Mouse (Mus musculus) heart, embryonic 13.5 days (tissue): ENCODE measurements around the gene Epb41l4b. TPM values are rescaled to one million over a fixed set of nuclear protein-coding genes. Genes with fewer than 3 reads are reported as not detected.

Source experiments
- ATAC-seq: fragments of 200-750 bp; cut with Nextera tagmentation; 2 replicates; pipeline ENCODE4 v1.8.0; 2017; ENCODE audit warnings: moderate TSS enrichment; ENCODE audit not compliant: insufficient number of reproducible peaks, low FRiP score, low TSS enrichment; ENCODE audit errors: extremely low read depth
- H3K27ac ChIP-seq: fragments of 300-500 bp; sonication (generic); replicated peaks from 2 replicates; pipeline ENCODE4 v1.5.1; 2015; ENCODE audit warnings: moderate library complexity, mild to moderate bottlenecking, inconsistent platforms
- H3K27me3 ChIP-seq: fragments of 300-500 bp; sonication (generic); replicated peaks from 2 replicates; pipeline ENCODE4 v1.6.1; 2015; ENCODE audit warnings: mild to moderate bottlenecking, inconsistent platforms
- H3K36me3 ChIP-seq: fragments of 300-500 bp; sonication (generic); 2 replicates; pipeline ENCODE4 v1.6.1; 2015; ENCODE audit warnings: mild to moderate bottlenecking, inconsistent platforms
- H3K4me1 ChIP-seq: fragments of 300-500 bp; sonication (generic); 2 replicates; pipeline ENCODE4 v1.6.1; 2015; ENCODE audit warnings: inconsistent platforms
- H3K4me2 ChIP-seq: fragments of 300-500 bp; sonication (generic); 2 replicates; pipeline ENCODE4 v1.6.1; 2015; ENCODE audit warnings: inconsistent platforms, mild to moderate bottlenecking, moderate library complexity
- H3K4me3 ChIP-seq: fragments of 300-500 bp; sonication (generic); 2 replicates; pipeline ENCODE4 v1.5.1; 2015; ENCODE audit warnings: moderate library complexity, mild to moderate bottlenecking, inconsistent platforms
- H3K9ac ChIP-seq: fragments of 300-500 bp; sonication (generic); 2 replicates; pipeline ENCODE4 v1.6.1; 2015; ENCODE audit warnings: inconsistent platforms, mild to moderate bottlenecking, moderate library complexity
- H3K9me3 ChIP-seq: fragments of 300-500 bp; sonication (generic); 2 replicates; pipeline ENCODE4 v1.6.1; 2016; ENCODE audit warnings: inconsistent platforms
- WGBS: fragments of 180-500 bp; shearing (Covaris S2); methylation state at CpG from one replicate; pipeline ENCODE4 v1.1.7; 2015; ENCODE audit warnings: mixed read lengths; 5-methylcytosine and 5-hydroxymethylcytosine counted together
- polyA plus RNA-seq: library from polyadenylated mRNA; unstranded; fragments of >200 nt; fragmentation: Nextera tagmentation; extraction: Ambion mirVana; gene quantifications from 2 replicates; pipeline ENCODE4 v1.2.1, GENCODE M21; 2015

The Epb41l4b gene
- polyA plus RNA-seq, 1 experiment from 2014 or later = 0.64 TPM

DNA sequence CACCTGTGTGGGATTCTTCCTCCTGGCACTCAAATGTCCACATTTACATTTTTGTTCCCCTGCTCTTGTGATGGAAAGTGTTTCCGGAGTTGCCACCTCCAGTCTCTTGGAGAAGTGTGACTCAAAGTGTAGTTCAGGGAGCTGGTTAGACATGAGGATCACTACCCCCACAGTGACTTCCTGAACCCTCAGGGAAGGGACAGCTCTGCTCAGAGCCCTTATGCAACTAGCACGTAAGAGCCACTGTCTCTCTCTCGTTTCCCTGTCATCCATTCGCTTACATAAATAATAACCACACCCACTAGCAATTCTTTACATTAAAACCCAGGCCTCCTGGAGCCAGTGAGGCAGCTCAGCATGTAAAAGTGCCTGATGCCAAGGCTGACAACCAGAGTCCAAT, 111.8 kb downstream of the Epb41l4b start:
- Histone ChIP-seq H3K4me3 (no peak overlapping the region), H3K27ac (no peak overlapping the region), H3K36me3 (no peaks in the 10 kb centered on the region), H3K4me1 (no peaks in the 10 kb centered on the region), H3K27me3 (peaks cover 16% of the 10 kb centered on the region; the same call in 1 of the 2 replicates), H3K9ac (no peak overlapping the region), H3K9me3 (no peaks in the 10 kb centered on the region), H3K4me2 (no peak overlapping the region)
- 61% methylated on average over 4 of the region's 4 CpGs for WGBS
- no peak for ATAC-seq

DNA sequence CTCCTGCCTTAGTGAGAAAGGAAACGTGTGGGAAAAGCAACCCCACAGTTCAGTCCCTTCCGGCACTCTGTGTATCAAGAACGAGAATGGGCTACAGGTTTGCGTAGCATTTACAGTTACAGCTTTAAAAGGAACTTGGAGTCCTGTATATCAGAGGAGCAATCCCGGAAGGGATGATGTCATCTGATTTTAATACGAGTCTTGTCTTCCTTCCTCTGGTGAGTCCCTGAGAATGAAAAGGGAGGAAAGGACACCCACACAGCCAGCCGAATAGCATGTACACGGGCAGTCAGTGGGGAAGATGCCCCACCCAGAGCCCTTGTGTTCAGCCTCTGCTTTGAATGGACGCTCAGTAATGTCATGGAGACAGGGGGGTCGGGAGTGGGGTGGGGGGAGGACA, 115.3 kb downstream of the Epb41l4b start:
- 55% methylated on average over 10 of the region's 10 CpGs for WGBS
- ATAC-seq = no peak
- Histone ChIP-seq H3K9ac (no peak overlapping the region), H3K4me1 (0 out of 2 replicates have a peak, but pooled peaks cover 3% of the 10 kb centered on the region), H3K4me2 (no peak overlapping the region), H3K4me3 (no peak overlapping the region), H3K9me3 (no peaks in the 10 kb centered on the region), H3K27ac (no peak overlapping the region), H3K36me3 (no peaks in the 10 kb centered on the region), H3K27me3 (peaks cover 16% of the 10 kb centered on the region; the same call in 1 of the 2 replicates)

DNA sequence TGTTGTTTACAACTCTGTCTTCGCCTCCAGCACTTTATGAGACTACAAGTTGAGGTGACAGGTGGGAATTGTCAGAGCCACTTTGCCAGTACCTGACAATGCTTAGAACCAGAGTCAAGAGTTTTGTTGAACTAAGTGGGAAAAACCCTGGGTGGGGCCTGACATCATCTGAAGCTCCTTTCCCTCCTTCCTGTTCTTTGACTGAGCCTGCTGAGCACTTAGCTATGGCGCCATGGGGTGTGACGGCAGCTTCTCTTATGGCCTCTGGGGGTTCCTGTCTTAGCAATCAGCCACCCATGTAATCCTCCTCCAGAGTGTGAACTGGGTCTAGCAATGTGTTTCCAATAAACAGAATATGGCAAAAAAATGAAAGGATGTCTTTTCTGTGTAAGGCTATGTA, 119.7 kb downstream of the Epb41l4b start:
- WGBS = 68% methylated on average over 3 of the region's 3 CpGs

DNA sequence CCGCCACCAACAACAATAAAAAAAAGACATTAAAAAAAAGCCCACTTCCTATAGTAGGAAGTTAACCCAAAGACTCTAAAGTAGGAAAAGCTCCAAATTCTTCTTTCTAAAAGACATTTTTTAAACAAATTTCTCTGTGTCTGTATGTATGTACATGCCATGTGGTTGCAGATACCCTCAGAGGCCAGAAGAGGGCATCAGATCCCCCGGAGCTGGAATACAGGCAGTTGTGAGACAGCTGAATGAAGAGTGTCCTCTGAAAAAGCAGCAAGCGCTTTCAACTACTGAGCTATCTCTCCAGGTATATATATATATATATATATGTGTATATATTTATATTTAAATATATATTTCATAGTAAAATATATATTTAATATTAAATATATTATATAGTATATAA, 121.9 kb downstream of the Epb41l4b start:
- 82% methylated on average over 3 of the region's 3 CpGs for WGBS
- Histone ChIP-seq H3K27me3 (peaks cover 13% of the 10 kb centered on the region), H3K4me3 (no peak overlapping the region), H3K4me1 (0 out of 2 replicates have a peak, but pooled peaks cover 3% of the 10 kb centered on the region), H3K9me3 (no peaks in the 10 kb centered on the region), H3K9ac (no peak overlapping the region), H3K4me2 (no peak overlapping the region), H3K27ac (no peak overlapping the region), H3K36me3 (no peaks in the 10 kb centered on the region)
- no peak for ATAC-seq

More for the DNA sequence above, 119.7 kb downstream of the Epb41l4b start:
- ATAC-seq = no peak
- Histone ChIP-seq H3K9ac (no peak overlapping the region), H3K4me2 (no peak overlapping the region), H3K4me3 (no peak overlapping the region), H3K27ac (no peak overlapping the region), H3K27me3 (peaks cover 4% of the 10 kb centered on the region; the same call in 1 of the 2 replicates), H3K36me3 (no peaks in the 10 kb centered on the region), H3K4me1 (0 out of 2 replicates have a peak, but pooled peaks cover 3% of the 10 kb centered on the region), H3K9me3 (no peaks in the 10 kb centered on the region)

DNA sequence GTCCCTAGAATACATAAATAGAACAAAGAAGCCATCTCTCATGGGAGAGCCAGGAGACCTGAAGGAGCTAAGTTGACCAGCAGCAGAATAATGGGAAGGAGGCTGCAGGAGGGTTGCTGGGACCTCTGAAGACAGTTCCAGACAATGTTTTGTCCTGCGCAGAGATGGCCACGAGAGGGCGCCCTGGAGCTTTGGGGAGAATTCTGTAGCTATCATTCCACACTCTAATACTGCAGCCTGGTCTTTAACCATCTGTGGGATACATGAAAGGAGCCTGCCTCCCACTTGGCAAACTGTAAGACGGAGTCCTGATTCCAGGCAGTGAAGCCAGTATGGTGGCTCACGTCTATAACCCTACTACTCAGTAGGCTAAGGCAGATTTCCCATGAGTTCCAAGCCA, 126.0 kb downstream of the Epb41l4b start:
- Histone ChIP-seq H3K4me1 (no peaks in the 10 kb centered on the region), H3K27ac (no peak overlapping the region), H3K4me2 (no peak overlapping the region), H3K9ac (no peak overlapping the region), H3K4me3 (no peak overlapping the region), H3K36me3 (no peaks in the 10 kb centered on the region), H3K9me3 (no peaks in the 10 kb centered on the region), H3K27me3 (peaks cover 41% of the 10 kb centered on the region)
- 26% methylated on average over 5 of the region's 5 CpGs for WGBS
- no peak for ATAC-seq

DNA sequence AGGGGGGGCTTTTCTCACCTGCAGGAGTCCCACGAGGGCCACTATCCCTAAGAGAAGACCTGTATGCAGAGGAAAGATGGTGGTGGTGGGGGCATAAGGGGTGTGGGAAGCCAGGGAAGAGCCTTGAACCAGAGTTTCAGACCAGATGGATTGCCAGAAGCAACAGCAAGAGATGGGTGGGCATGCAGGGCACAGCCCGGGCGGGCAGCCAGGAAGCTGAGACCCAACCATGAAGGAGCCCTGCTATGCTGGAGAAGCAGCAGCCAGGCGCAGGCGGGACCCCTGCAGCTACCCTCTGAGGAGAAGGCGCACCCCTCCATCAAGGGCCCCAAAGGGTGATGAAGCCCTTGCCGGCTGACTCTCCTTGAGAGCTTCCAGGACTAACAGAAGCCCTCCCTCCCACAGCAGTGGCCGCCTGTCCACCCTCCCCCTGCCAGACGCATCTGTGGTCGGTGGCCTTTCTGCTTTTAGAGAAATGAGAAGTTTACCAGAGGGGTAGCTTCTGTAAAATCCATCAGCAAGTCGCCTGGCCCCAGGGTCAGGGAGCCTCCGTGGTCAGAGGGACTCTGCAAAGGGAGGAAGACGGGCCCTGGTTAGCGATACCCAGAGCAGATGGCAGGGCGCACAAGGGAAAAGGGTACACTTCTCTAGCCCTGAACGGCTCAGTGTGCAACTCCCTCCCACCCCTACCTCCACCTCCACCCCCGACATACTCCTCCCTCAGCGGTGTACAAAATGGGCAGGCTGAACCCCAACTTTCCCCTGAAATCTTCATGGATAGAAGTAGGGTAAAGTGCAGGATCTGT, 126.7 kb downstream of the Epb41l4b start:
- H3K4me3 ChIP-seq = no peak overlapping the region
- 41% methylated on average over 18 of the region's 18 CpGs for WGBS
- H3K9ac ChIP-seq = no peak overlapping the region
- H3K36me3 ChIP-seq = no peaks in the 10 kb centered on the region
- H3K27ac ChIP-seq = no peak overlapping the region
- H3K4me1 ChIP-seq = no peaks in the 10 kb centered on the region
- H3K27me3 ChIP-seq = peaks cover 48% of the 10 kb centered on the region
- no peaks in the 10 kb centered on the region for H3K9me3 ChIP-seq
- ATAC-seq = no peak
- H3K4me2 ChIP-seq = no peak overlapping the region

DNA sequence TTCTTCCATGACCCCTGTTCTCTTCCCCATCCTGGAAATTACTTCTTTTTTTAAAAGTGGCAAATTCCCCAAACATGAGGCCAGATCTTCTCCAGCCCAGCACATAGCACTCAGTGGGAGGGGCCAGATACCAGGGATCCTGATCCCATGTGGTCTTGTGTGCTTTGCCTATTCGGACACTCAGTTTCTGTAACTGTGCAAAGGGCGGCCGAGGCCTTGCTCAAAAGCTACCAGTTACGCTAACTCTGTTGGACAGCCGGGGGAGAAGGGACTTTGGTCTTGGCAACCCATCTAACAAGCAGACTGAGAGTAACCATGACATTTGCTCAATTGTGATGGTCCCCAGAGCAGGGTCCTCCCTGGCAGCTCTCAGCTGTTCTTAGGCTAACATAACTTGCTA, 128.2 kb downstream of the Epb41l4b start:
- ATAC-seq = no peak
- 76% methylated on average over 5 of the region's 5 CpGs for WGBS
- H3K9ac ChIP-seq = no peak overlapping the region
- no peaks in the 10 kb centered on the region for H3K9me3 ChIP-seq
- H3K27me3 ChIP-seq = peaks cover 58% of the 10 kb centered on the region
- H3K4me3 ChIP-seq = no peak overlapping the region
- peaks cover 9% of the 10 kb centered on the region for H3K4me1 ChIP-seq
- H3K36me3 ChIP-seq = no peaks in the 10 kb centered on the region
- H3K4me2 ChIP-seq = no peak overlapping the region
- H3K27ac ChIP-seq = no peak overlapping the region

DNA sequence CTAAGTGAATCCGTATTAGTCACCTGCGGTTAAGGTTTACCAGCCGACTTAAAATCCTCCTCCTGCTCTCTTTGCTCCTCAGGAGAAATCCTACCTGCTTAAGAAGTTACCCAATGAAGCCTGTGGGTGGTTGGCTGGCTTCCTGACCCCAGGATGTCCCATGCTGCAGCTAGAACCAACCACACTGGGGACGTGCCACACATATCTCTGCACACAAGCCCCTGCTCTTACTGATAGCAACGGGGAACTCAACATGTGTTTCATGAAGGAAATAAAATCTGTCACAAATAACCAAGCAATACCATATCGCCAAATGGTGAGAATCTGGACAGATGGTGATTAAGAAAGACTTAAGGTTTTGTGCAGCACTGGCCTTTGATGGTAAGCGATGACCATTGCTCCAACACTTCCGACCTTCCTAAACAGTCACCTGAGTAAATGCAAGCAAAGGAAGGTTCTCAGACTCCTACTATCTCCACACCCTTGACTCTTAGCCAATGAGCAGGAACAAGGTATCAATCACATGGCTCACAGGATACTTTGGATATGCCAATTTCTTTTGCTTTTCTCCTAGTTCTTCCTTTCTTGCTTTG, 131.7 kb downstream of the Epb41l4b start:
- no peak for ATAC-seq
- 58% methylated on average over 8 of the region's 8 CpGs for WGBS
- no peaks in the 10 kb centered on the region for H3K9me3 ChIP-seq
- H3K27me3 ChIP-seq = peaks cover 63% of the 10 kb centered on the region
- H3K27ac ChIP-seq = no peak overlapping the region
- peaks cover 9% of the 10 kb centered on the region for H3K4me1 ChIP-seq
- H3K4me3 ChIP-seq = no peak overlapping the region
- no peak overlapping the region for H3K9ac ChIP-seq
- H3K4me2 ChIP-seq = no peak overlapping the region
- no peaks in the 10 kb centered on the region for H3K36me3 ChIP-seq

DNA sequence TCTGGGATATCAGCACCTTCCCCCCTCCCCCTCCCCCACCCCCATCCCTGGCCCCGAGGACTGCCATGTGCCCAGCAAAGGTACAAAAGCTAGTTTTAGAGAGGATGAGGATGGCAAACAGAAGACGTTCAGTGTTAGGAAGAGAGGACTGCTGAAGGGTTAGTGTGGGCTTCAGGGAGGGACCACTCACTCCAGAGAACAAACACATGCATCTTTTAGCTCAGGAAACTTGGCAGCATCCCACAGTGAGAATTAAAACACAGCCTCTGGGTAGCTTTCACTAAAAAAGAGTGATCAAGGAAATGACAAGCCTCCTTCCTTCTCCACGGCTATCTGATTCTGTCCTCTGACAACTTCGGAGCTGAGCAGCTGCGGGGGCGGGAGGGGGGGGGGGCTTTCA, 132.3 kb downstream of the Epb41l4b start:
- no peak overlapping the region for H3K4me2 ChIP-seq
- no peak overlapping the region for H3K4me3 ChIP-seq
- peaks cover 57% of the 10 kb centered on the region for H3K27me3 ChIP-seq
- H3K27ac ChIP-seq = no peak overlapping the region
- H3K4me1 ChIP-seq = peaks cover 9% of the 10 kb centered on the region
- no peaks in the 10 kb centered on the region for H3K36me3 ChIP-seq
- 23% methylated on average over 6 of the region's 6 CpGs for WGBS
- H3K9ac ChIP-seq = no peak overlapping the region
- no peak for ATAC-seq
- no peaks in the 10 kb centered on the region for H3K9me3 ChIP-seq

DNA sequence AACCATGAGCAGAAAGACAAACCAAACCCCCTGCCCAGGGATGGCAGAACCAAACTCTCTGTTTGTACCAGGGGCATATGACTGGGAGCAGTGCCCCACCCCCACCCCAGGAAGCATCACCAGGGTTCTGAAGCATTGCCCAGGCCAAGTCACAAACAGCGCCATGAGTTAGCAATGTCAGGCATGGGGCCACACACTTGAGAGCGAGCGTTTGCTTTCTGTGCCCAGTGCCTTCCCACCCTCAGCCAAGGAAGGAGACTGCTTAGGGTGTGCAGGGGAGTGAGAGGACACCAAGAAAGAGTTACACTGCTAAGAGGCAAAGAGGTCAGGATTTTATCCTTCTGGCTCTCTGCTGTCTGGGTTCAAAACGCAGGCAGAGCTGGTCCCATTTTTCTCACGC, 132.8 kb downstream of the Epb41l4b start:
- H3K9me3 ChIP-seq = no peaks in the 10 kb centered on the region
- H3K27ac ChIP-seq = no peak overlapping the region
- 37% methylated on average over 5 of the region's 5 CpGs for WGBS
- H3K4me1 ChIP-seq = peaks cover 9% of the 10 kb centered on the region
- ATAC-seq = no peak
- no peaks in the 10 kb centered on the region for H3K36me3 ChIP-seq
- H3K9ac ChIP-seq = no peak overlapping the region
- H3K4me2 ChIP-seq = no peak overlapping the region
- peaks cover 52% of the 10 kb centered on the region for H3K27me3 ChIP-seq
- H3K4me3 ChIP-seq = no peak overlapping the region

DNA sequence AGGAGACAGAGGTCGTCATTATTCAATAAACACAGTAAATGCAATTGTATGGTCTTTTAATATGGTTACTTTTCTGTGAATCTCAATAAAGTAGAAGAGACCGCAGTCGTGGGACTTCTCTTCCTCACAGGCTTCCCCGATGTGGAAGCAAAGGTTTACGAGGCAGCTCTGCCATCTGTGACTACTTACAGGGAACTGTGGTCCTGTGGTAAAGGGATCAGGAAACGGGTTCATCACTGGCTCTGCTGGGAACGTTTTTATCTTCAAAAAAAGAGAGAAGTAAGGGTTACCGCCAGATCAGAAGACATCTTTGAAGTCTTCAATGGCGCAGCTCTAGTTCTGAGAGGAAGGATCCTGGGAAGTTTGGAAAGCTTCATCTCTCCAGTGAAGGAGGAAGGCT, 135.5 kb downstream of the Epb41l4b start:
- Histone ChIP-seq H3K9me3 (no peaks in the 10 kb centered on the region), H3K27ac (no peak overlapping the region), H3K4me1 (peaks cover 9% of the 10 kb centered on the region), H3K4me2 (no peak overlapping the region), H3K36me3 (no peaks in the 10 kb centered on the region), H3K9ac (no peak overlapping the region), H3K27me3 (peaks cover 37% of the 10 kb centered on the region), H3K4me3 (no peak overlapping the region)
- WGBS = 73% methylated on average over 9 of the region's 9 CpGs
- no peak for ATAC-seq

DNA sequence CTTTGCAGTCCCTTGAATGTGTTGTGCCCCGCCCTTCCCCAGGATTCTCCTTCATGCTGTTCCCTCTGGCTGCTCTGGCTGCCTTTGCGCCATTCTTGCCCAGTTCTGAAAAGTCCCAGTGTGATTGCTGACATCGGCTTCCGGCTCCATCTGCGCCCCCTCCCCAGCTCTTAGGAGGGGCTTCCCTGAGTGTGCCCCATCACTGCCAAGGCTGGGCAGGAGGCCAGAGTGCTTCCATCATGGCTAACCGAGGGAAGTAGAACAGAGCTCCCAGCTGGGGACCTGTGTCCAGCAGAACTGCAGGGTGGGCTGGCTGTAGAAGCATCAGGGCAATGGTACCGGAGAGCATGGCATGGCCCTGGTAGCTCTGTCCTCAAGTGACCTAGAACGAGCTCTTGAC, 138.2 kb downstream of the Epb41l4b start:
- no peak overlapping the region for H3K9ac ChIP-seq
- WGBS = 65% methylated on average over 8 of the region's 8 CpGs

More for the DNA sequence above, 138.2 kb downstream of the Epb41l4b start:
- Histone ChIP-seq H3K4me1 (no peaks in the 10 kb centered on the region), H3K36me3 (no peaks in the 10 kb centered on the region), H3K27me3 (peaks cover 18% of the 10 kb centered on the region), H3K27ac (no peak overlapping the region), H3K4me3 (no peak overlapping the region), H3K4me2 (no peak overlapping the region), H3K9me3 (no peaks in the 10 kb centered on the region)
- no peak for ATAC-seq
